Mouse (Mus musculus) layer of hippocampus, adult 18-20 months (tissue): ENCODE data around the gene Cmtm8. TPM values are rescaled to one million over a fixed set of nuclear protein-coding genes. Genes with fewer than 3 reads are reported as not detected.

Source experiments
- DNase-seq, 2 experiments: peaks; one replicate each; pipeline ENCODE4 v3.0.0; 2022; ENCODE audit warnings: low spot score in 2 of 2
- long read RNA-seq: library from polyadenylated mRNA; stranded (forward); transcript quantifications from one replicate; pipeline ENCODE4 v2.0.0, GENCODE M21; 2021
- total RNA-seq, 2 experiments: library from RNA; stranded (reverse); gene quantifications; 2 replicates each; pipeline ENCODE4 v1.2.3; 2021

Cmtm8 gene
- total RNA-seq = 1 to 10 TPM; 1.3 to 2.5 TPM
- long read RNA-seq, partial matches to known transcripts = 0 of 2 reads
- long read RNA-seq, other reads (novel, unspliced or antisense) = 0 of 2 reads

DNA sequence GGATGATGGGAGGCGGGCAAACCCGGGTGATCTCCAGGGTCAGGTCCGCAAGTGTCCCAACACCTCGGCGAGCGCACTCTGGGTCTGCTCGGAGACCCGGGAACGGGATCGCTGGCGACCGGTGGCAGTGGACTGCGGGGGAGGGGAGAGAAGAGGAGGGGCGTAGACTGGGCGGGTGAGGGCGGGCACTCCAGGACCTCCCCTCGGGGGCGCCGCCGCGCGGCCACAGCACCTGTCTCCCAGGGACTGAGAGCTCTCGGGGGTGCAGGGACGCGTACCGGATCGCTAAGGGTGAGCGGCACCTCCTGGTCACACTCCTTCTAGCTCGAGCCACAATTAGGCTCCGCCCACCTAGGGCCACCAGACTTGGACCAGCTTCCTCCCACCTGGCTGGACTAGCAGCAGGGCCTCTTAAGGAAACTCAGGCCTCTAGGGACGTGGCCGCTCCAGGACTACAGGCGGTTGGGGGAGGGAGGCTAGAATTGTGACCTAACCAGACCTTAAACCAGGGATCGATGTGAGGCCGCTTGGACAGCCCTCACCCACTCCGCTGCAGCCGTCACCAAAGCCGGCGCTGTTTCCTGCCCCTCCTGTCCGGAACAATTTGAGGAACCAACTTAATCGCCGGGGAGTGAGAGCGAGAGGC, at the start of gene Cmtm8:
Gene Cmtm8, minus strand, starts transcription at position 140 of the 646 bp plus-strand sequence.
- DNase-seq = peak in 1 of 2 experiments; percentile 8

DNA sequence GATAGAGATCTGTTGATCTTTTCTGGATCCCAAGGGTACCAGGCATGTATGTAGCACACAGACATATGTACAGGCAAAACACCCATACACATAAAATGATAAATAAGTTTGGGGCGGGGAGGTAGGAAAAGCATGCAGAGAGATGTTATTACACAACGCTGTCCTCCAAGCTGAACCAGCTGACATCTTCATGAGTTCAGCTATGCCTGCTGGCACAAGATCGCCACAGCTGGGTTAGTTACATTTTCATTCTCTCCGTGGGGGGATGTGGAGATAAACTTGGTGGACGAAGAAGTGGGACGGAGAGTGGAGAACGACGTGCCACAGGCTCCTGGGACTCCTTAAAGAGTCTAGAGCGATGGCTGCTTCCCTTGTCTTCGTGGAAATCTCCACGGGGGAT, 49.0 kb upstream of the Cmtm8 start:
- DNase-seq = no peak

DNA sequence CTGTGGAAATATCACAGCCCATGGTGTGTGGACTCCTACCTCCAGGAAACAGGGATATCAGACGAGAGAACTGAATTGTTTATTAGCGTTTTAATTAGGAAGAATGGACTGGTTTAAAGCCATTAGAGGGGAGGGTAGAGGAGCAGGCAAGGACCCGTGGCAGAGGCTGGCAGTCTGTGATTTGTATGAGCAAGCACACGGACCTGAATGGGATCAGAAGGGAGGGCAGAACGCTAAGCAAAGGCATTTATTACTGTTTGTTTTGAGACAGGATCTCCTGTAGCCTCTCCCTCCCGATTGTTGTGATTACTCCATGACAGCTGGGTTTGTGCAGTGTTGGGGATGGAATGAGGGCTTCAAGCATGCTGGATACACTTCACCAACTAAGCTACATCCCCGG, 46.4 kb upstream of the Cmtm8 start:
- no peak for DNase-seq

DNA sequence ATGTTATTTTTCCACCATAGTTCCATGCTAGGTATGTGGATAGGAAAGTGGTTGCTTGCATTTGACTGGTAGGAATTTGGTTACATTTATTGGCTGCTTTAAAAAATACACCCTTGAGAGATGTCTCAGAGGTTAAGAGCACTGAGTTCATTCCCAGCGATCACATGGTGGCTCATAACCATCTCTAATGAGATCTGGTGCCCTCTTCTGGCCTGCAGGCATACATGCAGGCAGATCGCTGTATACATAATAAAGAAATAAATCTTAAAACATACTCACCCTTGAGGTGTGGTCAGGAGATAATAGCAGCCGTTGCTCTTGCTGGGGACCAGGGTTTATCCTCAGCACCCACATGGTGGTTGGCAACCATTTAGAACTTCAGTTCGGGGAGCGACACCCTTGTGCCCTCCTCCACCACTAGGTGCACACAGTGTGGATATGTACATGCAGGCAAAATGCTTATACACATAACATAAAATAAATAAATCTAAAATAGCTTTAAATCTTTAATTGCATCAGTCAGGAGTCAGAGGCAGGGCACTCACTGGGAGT, 45.0 kb upstream of the Cmtm8 start:
- no peak for DNase-seq

DNA sequence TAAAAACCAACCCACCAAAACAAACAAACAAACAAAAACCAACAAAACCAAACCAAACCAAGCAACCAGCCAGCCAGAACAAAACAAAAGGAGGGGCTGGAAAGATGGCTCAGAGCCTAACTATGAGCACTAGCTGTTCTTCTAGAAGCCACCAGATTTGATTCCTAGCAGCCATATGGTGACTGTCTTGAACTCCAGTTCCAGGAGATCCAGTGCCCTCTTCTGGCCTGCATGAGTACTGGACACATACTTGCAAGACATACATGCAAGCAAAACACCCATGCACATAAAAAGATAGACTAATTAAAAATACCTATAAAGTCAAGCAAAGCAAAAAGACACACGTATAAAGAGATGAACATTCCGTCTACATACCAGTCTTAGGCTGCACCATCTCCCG, 43.7 kb upstream of the Cmtm8 start:
- peak in 1 of 2 experiments; percentile 40 for DNase-seq

DNA sequence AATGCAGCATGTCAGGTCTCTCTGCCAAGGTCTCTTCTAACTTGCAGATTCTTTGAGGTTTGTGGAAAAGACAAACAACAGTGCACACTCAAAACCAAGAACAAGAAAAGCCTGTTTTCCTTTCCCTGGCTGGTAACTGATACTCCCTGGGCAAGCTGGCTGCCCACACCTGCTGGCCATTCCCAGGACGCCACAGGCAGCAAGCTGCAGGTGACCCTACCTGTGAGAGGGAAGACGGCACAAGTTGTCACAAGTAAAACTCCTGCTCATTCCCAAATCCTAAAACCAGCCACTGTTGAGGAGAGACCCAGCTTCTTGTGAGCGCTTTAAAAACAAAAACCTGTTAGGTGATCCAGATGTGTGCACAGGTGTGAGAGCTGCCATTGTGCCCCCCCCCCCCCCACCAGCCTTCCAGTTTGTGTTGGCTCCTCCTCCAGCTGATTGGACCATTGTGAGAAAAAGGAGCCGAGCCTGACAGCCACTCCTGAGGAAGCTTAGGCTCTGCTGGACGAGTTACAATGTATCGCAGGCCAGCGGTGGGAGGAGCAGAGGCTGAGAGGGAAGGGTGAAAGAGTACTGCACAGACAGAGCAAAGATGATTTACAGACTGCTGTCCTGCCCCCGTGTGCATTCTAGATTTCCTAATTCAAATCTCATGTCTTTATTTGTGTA, 42.2 kb upstream of the Cmtm8 start:
- no peak for DNase-seq

DNA sequence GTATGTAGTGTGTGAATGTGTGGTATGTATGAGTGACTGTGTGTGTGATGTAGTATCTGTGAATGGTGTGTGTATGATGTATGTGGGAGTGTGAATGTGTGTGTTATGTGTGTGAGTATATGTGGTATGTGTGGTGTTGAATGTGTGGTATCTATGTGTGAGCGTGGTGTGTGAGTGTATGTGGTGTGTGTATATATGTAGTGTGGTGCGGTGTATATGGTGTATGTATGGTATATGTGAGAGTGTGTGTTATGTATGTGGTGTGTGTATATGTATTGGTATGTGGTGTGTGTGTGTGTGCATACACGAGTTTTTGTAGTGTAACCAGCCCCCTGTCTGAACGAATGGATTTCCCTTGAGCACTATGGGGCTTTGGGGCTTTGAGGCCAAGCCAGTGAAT, 41.6 kb upstream of the Cmtm8 start:
- no peak for DNase-seq

DNA sequence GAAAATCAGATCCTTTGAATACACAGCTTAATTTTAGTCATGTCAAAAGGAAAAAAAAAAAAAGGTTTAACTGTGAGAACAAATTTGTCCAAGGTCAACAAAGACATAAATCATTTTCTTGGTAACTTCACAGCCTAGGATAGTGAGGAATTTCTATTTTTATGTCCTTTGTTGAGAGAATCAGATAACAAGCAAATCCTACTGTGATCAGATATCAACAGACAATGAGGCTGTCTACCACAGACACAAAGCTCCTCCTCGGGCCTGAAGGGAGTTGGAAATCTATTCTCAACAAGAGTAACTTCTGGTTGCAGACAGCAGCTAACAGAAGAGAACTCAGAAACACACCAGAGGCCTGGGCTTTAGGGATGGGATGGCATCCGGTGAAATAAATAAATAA, 38.0 kb upstream of the Cmtm8 start:
- no peak for DNase-seq

DNA sequence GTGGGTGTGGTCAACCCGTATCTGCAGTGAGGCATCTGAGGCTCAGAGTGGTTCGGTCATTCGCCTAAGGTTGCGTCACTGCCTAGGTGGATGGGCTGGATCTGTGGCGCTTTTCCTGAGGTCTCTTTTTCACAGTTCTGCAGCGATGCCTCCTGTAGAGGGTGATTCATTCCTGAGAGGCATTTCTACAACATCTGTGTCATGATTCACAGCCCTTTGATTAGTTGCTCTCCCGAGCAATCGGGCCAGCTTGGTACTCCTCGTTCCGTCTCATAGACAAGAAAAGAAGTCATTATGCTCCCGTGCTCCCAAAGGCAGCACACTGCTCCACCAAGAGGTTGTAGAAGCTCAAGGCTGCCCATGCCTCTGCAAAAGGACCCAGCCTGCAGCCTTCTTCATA, 11.4 kb upstream of the Cmtm8 start:
- peak; percentile 50 to 72 for DNase-seq

DNA sequence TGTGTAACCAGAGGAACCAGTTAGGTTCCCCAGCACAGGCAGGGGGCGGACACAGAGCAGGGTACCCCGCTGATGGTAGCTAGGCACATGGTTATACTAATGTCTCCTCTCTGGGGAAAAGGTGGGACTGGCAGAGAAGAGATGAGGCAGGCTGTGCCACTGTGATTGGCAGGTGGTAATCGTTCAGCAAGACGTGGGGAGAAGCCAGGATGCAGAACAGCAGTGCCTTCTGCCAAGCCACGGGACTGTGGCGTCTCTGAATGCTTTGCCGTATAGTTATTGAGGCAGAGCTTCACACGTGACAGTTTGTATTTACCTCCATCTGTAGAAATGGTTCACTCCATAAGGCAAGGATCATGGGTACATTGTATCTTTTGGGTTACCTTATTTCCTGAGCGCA, 10.7 kb upstream of the Cmtm8 start:
- peak; percentile 32 to 55 for DNase-seq

DNA sequence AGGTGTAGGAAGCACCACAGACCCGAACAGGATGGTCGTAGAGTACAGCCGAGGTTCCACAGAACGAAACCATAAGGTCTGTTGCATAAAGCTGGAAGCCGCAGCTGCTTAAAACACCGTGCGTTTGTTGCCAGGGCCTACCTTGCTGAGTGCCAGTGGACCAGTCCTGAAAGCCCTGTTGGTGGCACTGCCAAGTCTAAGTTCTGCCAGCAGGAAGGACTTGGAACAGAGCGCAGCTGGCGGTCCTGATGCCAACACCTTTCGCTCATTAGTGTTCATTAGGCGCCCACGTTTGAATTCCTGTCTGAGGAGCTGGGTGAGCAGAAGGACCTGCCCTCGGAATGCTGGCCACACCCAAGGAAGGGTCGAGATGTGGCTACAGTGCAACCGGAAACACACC, 9.4 kb upstream of the Cmtm8 start:
- DNase-seq = no peak

DNA sequence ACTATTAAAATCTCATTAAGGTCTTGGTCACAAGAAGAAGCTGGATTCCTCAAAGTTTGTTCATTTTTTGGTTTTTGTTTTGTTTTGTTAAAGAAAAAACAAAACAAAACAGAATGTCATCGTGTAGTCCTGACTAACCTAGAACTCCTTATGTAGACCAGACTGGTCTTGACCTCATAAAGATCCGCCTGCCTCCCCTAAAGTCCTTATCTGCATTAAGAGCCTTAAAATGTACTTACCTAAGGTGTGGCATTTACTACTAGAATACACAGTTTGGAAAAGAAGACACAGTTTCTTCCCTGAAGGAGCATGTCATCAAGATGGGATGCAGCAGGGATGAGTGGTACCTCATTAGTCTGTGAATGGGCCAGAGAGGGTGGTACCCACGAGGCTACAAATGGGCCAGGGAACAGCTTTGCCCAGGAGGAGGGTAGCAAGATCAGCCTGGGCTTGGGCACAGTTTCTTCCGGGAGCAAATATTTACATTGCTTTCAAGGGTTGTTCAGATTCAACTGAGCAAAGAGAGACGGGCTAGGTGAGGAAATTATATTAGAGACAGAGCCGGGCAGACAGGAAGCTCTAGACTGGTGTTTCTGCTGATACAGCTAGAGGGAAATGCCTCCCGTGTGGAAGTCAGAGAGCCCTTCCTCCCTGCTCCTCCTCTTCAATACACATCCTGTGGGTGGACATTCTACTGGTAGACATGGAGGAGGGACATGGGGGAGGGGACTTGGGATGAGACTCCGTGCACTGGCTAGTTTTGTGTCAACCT, 7.6 kb upstream of the Cmtm8 start:
- no peak for DNase-seq

DNA sequence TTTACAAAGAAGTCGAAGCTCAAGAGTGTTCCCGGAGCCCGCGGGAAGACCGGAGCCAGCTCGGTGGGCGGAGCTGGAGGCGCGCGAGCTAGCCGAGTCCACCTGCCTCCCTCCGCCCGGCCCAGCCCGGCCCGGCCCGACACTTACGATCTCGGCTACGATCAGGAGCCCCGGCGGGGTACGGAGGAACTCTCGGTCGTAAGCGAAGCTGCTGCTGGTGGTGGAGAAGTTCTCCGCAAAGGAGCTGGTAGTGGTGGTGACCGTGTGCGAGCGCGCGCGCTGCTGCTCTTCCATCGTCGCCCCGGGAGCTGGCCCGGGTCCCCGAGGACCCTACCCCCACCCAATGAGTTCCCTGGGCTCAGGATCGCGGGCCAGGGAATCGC, 331 bp downstream of the Cmtm8 start:
- DNase-seq = peak in 1 of 2 experiments; percentile 7

DNA sequence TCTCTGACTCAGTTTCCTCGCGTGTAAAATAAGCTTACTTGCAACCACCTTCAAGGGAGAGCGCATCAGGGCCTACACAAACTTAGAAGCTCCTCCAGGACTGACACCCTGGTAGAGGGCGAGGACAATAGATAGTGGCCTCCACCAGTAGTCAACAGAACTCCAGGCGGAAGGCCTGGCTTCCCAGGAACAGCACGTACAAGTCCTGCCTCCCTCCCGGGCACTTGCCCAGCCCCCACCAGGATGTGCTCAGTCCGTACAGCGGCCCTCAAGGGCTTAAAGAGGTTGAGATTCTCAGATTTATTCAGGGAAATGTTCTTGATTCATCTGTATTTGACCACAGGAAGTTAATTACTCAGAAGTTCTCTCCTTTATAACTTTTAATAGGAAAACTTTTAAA, 1.1 kb downstream of the Cmtm8 start:
- no peak for DNase-seq

DNA sequence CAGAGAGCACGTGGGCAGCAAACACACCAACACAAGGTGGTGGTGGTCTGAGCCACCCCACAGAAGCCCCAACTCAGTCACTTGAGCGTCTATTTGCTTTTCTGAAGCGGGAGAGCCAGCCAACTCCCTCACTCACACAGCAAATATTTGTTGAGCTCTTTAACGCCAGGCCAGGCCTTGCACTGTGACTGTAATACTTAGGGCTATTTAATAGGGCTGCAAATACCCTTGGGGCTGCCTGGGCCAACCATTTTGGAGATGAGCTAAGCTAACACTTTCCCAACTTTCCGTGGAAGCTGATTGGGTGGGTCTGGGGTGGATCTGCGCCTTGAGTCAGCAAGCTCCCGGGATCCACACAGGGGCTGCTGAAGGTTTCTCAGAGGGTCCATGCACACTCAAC, 1.7 kb downstream of the Cmtm8 start:
- DNase-seq = no peak

DNA sequence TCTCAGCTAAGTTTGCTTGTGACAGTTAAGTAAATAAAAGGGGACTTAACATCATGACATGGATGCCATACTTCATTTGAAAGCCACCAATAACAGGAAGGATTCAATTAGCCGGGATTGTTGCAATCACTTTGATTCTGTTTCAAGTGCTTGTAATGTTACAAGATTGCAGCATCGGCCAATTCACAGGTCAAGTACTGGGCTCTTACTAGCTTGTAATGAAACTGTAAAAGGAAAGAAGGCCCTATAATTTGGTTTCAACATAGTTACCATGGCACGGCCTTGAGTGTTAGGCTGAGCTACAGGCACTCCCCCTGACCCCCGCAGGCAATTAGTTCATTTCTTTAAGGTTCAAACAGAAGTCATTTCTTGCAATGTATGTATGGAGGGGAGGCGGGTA, 5.1 kb downstream of the Cmtm8 start:
- no peak for DNase-seq

DNA sequence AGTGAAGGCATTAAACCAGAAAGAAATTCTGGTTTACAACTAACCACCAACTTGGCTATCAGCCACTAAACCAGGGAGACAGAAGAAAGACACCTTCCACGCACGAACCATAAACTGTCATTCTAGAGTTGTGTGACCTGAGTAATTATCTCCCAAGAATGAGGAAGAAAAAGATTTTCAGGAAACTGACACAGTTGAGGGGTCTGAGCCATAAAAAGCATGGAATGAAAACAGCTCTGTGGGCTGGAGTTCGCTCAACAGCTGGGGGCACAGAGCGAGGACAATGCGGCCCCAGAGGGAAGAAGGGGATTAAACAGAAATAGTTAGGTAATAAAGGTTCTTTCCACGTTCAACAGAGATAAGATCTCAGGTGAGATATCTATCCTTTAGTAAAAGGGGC, 12.4 kb downstream of the Cmtm8 start:
- no peak for DNase-seq

DNA sequence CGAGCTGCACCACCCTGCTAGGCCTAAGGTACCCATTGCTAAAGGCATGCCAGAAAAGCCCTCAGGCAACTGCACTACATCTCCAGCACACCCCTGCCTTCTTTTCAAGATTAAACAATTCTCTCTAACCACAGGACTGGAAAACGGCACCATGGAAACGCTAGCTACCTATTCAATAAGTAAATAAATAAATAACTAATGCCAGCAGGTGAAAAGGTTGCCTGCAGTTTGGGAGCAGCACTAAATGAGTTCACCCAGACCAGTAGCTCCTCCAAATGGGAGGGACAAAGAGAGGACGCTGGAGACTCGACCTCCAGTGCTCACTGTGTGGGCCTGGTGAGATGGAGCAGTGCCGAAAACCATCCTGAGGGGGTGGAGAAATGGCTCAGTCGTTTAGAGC, 13.6 kb downstream of the Cmtm8 start:
- DNase-seq = no peak

DNA sequence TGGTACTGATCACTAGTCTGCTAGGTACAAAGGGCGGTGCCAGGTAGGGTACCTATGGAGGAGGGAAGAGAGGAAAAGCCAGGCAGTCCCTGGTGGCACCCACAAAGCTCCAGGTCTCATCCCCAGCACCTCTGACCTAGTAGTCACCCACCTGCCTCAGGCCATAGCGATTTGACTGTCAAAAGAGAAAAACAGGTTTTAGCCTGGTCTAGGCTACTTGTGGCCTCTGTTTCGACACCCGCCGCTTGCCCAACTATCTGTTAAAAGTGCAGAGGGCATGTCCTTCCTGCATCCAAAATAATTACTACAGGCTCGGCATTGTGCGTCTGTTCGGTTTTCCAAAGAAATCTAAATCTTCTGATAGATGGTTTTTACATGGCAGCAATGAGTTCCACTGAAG, 14.3 kb downstream of the Cmtm8 start:
- DNase-seq = no peak

DNA sequence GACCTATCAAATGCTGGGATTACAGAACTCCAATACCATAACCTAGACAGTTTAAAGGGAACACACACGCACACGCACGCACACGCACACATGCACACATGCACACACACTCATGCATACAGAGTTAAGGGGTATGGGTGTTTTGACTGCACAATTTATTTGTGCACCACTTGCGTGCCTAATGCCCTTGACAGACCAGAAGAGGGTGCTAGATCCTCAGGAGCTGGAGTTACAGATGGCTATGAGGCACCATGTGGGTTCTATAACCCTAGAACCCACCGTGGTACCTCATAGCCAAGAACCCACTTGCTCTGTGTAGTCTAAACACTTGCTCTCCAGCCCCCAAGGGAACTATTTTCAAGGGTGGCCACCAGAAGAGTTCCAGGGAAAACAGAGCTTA, 15.6 kb downstream of the Cmtm8 start:
- DNase-seq = no peak

DNA sequence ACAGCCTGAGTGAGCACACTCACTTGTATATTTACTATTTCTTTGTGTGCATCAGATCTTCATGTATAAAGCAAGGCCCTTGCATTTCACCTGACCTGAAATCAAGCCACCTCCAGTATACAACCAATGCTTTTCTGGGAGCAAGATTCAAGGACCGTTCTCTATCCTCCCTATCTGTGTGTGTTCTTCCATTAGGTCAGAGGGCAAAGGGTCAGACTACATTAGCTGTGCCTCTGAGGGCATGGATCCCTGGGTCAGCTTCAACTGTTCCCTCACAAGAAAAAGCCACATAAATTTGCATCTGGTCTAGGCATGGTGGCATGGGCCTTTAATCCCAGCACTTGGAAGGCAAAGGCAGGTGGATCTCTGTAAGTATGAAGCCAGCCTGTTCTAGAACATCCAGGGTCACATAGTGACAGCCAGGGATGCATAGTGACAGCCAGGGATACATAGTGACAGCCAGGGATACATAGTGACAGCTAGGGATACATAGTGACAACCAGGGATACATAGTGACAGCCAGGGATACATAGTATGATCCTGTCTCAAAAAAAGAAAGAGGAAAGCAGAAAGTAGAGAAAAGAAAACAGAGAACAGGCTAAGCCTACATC, 16.6 kb downstream of the Cmtm8 start:
- DNase-seq = no peak

DNA sequence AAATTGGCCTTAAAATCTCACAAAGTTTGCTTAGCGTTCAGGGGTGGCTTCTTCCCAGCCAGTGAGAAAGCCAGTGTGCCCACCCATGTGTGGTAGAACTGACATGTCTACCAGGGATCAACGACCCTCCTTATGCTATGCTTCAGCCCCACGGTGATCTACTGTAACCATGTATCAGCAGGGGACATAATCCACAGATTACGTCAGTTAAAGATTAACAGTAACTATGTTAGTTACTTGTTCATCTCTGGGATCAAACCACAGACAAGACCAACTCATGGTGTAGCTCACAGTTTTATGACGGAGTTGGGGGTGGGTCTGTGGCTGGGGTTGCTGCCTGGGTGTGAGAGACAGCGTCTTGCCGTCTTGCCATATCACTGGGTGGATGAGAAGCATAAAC, 19.8 kb downstream of the Cmtm8 start:
- DNase-seq = no peak
